Mouse (Mus musculus): ENCODE measurements around the gene Col6a5. TPM values are rescaled to one million over a fixed set of nuclear protein-coding genes. Genes with fewer than 3 reads are reported as not detected.

Col6a5 gene
- total and polyA plus RNA-seq, 2 experiments from 2014 or later = 0.40 to 1.3 TPM

DNA sequence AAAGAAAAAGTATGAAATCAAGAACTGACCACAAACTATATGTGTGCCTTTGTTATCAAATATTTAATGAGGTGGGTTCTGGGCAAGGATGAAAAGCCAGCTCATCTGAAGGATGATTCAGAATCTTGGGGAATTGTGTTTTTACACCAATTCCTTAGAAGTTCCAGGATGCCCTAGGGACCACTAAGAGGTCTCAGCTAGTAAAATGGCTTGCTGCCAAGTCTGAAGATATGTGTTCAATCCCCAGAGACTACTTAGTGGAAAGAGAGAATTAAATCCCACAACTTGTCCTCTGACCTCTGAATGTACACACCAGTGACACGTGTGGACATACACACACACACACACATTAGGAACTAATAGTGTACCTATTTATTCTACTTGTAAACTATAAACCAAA lies 1.3 kb downstream of the Col6a5 start:
- H3K27ac ChIP-seq (ENCODE audit: low read depth, low read length) = no peak overlapping the region
- no peak overlapping the region for H3K4me3 ChIP-seq (ENCODE audit: low read depth, low read length)
- H3K4me2 ChIP-seq (ENCODE audit: low read depth) = no peak overlapping the region
- H3K9me3 ChIP-seq (ENCODE audit: low read length) = no peaks in the 10 kb centered on the region
- 84% methylated on average over 1 of the region's 1 CpGs for WGBS
- TF ChIP-seq CTCF (IDR thresholded peaks at IDR 0.05; ENCODE audit: low read depth) = no peak
- no peaks in the 10 kb centered on the region for H3K27me3 ChIP-seq (ENCODE audit: insufficient read depth, low read length)
- DNase-seq = no peak
- no peak for ATAC-seq
- no peaks in the 10 kb centered on the region for H3K4me1 ChIP-seq (ENCODE audit: insufficient read depth)
- H3K36me3 ChIP-seq (ENCODE audit: insufficient read depth) = no peaks in the 10 kb centered on the region
- no peak overlapping the region for H3K9ac ChIP-seq

DNA sequence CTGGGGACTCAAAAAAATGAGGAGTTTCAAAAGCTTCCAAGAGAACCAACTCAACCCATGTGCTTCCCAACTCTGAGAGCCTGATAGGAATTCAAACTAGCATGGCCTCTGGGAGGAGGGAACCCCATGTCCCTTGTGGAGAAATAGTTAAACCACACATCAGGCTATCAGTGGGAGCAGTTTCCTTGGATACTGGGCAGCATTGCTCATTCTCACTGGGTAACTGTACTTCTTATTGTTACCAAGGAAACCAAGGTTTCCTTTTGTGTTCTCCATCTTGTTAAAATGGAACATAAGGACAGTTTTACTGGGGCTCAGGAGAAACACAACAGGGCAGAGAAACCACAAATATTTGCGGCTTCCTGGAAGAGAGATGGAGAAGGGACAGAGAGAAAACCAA lies 10.7 kb downstream of the Col6a5 start:
- H3K4me3 ChIP-seq (ENCODE audit: low read depth, low read length) = no peak overlapping the region
- H3K9ac ChIP-seq = no peak overlapping the region
- H3K27ac ChIP-seq (ENCODE audit: low read depth, low read length) = no peak overlapping the region; the same call in 1 of the 2 replicates
- DNase-seq (peak; percentile 58), ATAC-seq (peak; percentile 82)
- H3K27me3 ChIP-seq (ENCODE audit: insufficient read depth, low read length) = no peaks in the 10 kb centered on the region
- no peaks in the 10 kb centered on the region for H3K36me3 ChIP-seq (ENCODE audit: insufficient read depth)
- no peaks in the 10 kb centered on the region for H3K4me1 ChIP-seq (ENCODE audit: insufficient read depth)
- TF ChIP-seq CTCF (IDR thresholded peaks at IDR 0.05; ENCODE audit: low read depth) = 0 out of 2 replicates have a peak, but pooled peaks have one; percentile 5
- WGBS = 72% methylated on average over 1 of the region's 1 CpGs
- H3K9me3 ChIP-seq (ENCODE audit: low read length) = no peaks in the 10 kb centered on the region
- H3K4me2 ChIP-seq (ENCODE audit: low read depth) = no peak overlapping the region

DNA sequence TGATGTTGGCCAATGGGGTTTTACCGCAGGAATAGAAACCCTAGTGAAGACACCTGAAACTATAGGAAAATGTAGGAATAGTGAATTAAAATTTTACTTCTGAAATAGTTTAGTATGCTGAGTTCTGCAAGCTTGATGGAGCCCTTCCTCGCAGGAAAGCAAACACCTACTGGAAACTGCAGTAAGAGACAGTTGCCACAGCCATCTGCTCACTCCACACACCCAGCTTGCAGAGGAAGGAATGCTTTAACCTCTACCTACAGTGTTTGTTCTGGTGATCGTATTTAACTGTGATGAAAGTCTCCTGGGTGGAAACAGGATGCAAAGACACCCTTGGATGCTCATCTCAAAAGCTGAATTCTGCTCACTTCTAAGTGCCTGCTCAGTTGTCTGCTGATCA lies 12.9 kb downstream of the Col6a5 start:
- H3K27me3 ChIP-seq (ENCODE audit: insufficient read depth, low read length) = no peaks in the 10 kb centered on the region
- no peaks in the 10 kb centered on the region for H3K9me3 ChIP-seq (ENCODE audit: low read length)
- TF ChIP-seq CTCF (IDR thresholded peaks at IDR 0.05; ENCODE audit: low read depth) = no peak
- H3K9ac ChIP-seq = no peak overlapping the region
- no peak overlapping the region for H3K4me2 ChIP-seq (ENCODE audit: low read depth)
- WGBS = 64% methylated on average over 3 of the region's 3 CpGs
- 0 out of 2 replicates have a peak overlapping the region, but pooled peaks have one; percentile 21 for H3K27ac ChIP-seq (ENCODE audit: low read depth, low read length)
- no peak overlapping the region for H3K4me3 ChIP-seq (ENCODE audit: low read depth, low read length)
- H3K4me1 ChIP-seq (ENCODE audit: insufficient read depth) = no peaks in the 10 kb centered on the region
- ATAC-seq (no peak), DNase-seq (peak; percentile 46)
- no peaks in the 10 kb centered on the region for H3K36me3 ChIP-seq (ENCODE audit: insufficient read depth)

DNA sequence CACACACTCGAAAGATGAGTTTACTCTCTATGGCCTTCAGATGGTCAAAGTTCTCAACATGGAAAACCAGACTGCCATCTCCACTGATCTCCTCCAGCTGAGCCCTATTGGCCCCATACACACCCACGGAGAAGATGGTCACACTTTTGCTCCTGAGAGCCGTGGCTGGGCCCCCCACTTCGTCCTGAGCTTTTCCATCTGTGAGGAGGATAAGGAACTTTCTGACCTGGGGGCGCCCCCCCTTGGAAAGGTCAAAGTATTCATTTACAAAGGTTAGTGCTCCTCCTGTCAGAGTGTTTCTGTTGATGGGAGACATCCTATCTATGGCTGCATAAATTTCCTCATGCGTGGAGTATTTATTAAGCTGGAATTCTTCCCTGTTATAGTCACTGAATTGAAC lies 26.6 kb downstream of the Col6a5 start:
- no peak for TF ChIP-seq CTCF (IDR thresholded peaks at IDR 0.05; ENCODE audit: low read depth)
- H3K27me3 ChIP-seq (ENCODE audit: insufficient read depth, low read length) = no peaks in the 10 kb centered on the region
- H3K27ac ChIP-seq (ENCODE audit: low read depth, low read length) = no peak overlapping the region
- peaks cover 7% of the 10 kb centered on the region; the same call in 1 of the 2 replicates for H3K4me1 ChIP-seq (ENCODE audit: insufficient read depth)
- H3K36me3 ChIP-seq (ENCODE audit: insufficient read depth) = no peaks in the 10 kb centered on the region
- H3K9me3 ChIP-seq (ENCODE audit: low read length) = no peaks in the 10 kb centered on the region
- no peak overlapping the region for H3K9ac ChIP-seq
- no peak overlapping the region for H3K4me3 ChIP-seq (ENCODE audit: low read depth, low read length)
- H3K4me2 ChIP-seq (ENCODE audit: low read depth) = no peak overlapping the region
- no peak for DNase-seq
- 82% methylated on average over 6 of the region's 6 CpGs for WGBS
- no peak for ATAC-seq

DNA sequence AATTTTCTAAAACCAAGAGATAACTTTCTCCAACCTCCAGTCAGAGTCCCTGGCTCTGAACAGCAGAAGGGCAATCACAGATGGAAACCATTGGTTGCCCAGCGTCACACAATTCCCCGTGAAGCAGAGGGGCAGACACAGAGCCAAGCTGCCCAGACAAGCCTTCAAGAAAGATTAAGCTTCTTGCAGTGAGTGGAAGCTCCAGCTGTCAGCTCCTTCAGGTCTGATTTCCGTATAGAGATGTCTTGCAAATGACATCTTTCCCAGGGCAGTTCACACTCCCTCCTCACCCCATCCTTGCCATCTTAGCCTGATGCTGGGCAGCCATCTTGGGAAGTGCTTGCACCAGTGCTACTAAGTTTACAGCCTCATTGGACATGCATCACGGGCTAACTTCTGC lies 31.2 kb downstream of the Col6a5 start:
- Histone ChIP-seq H3K9me3 (ENCODE audit: low read length) (no peaks in the 10 kb centered on the region), H3K27ac (ENCODE audit: low read depth, low read length) (0 out of 2 replicates have a peak overlapping the region, but pooled peaks have one; percentile 51), H3K4me2 (ENCODE audit: low read depth) (no peak overlapping the region), H3K9ac (no peak overlapping the region), H3K36me3 (ENCODE audit: insufficient read depth) (no peaks in the 10 kb centered on the region), H3K4me1 (ENCODE audit: insufficient read depth) (peaks cover 14% of the 10 kb centered on the region; the same call in 1 of the 2 replicates), H3K27me3 (ENCODE audit: insufficient read depth, low read length) (no peaks in the 10 kb centered on the region), H3K4me3 (ENCODE audit: low read depth, low read length) (no peak overlapping the region)
- 69% methylated on average over 4 of the region's 4 CpGs for WGBS
- no peak for ATAC-seq
- DNase-seq = no peak
- TF ChIP-seq CTCF (IDR thresholded peaks at IDR 0.05; ENCODE audit: low read depth) = no peak

DNA sequence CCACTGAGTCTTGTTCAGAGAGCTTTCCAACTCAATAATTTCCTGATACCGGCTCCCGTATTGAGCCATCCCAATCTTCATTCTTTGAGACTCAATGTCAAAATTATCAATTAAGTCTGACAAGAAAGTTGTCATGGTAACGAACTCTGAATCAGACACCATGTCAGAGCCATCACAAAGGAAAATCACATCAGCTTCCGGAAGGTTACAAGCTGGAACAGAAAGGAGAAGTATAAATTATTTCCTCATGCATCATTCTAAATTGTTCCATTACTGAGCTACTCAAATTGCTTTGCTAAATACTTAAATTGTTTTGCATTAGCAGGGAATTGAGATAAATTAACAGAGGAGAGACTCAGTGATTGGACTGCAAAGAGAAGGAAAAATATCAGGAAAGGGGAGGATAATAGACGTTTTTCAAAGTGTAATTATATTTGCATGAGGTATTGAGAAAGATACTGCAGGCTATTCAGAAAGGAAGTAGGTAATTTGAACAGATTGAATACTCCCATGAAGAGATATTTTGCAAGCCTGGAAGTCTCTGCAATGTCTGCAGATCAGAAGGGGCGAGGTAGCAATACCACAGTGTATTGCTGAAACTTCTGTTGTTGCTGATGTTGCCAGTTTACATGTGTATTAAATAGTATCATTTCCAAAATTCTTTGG lies 31.9 kb downstream of the Col6a5 start:
- DNase-seq = peak; percentile 42
- Histone ChIP-seq H3K9me3 (ENCODE audit: low read length) (no peaks in the 10 kb centered on the region), H3K27me3 (ENCODE audit: insufficient read depth, low read length) (no peaks in the 10 kb centered on the region), H3K4me1 (ENCODE audit: insufficient read depth) (peaks cover 14% of the 10 kb centered on the region; the same call in 1 of the 2 replicates), H3K4me2 (ENCODE audit: low read depth) (no peak overlapping the region), H3K36me3 (ENCODE audit: insufficient read depth) (no peaks in the 10 kb centered on the region), H3K4me3 (ENCODE audit: low read depth, low read length) (no peak overlapping the region), H3K27ac (ENCODE audit: low read depth, low read length) (peak overlapping the region; percentile 51), H3K9ac (no peak overlapping the region)
- 40% methylated on average over 6 of the region's 6 CpGs for WGBS
- peak; percentile 93 for ATAC-seq
- no peak for TF ChIP-seq CTCF (IDR thresholded peaks at IDR 0.05; ENCODE audit: low read depth)

DNA sequence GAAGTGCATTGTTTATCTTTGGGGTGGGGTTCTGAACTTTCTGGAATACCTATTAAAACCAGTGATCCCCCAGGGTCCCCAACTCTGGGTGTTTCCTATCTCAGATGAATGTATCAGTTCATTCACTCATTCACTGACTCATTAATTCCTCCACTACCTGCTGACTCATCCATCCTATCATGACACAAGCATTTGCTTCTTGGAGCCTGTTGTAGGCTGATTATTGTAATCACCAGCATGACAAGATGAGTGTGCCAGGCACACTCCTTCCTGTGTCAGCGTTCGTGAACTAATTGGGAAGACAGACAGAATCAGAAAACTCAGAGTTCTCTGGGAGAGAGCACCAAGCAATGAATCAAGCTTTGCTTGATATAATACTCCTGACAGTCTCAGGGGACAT lies 36.8 kb downstream of the Col6a5 start:
- ATAC-seq = no peak
- 77% methylated on average over 2 of the region's 2 CpGs for WGBS
- H3K9ac ChIP-seq = no peak overlapping the region
- no peaks in the 10 kb centered on the region for H3K27me3 ChIP-seq (ENCODE audit: insufficient read depth, low read length)
- no peak for DNase-seq
- no peak overlapping the region for H3K4me3 ChIP-seq (ENCODE audit: low read depth, low read length)
- H3K4me1 ChIP-seq (ENCODE audit: insufficient read depth) = 0 out of 2 replicates have a peak, but pooled peaks cover 6% of the 10 kb centered on the region
- TF ChIP-seq CTCF (IDR thresholded peaks at IDR 0.05; ENCODE audit: low read depth) = no peak
- H3K36me3 ChIP-seq (ENCODE audit: insufficient read depth) = no peaks in the 10 kb centered on the region
- H3K27ac ChIP-seq (ENCODE audit: low read depth, low read length) = no peak overlapping the region
- H3K4me2 ChIP-seq (ENCODE audit: low read depth) = no peak overlapping the region
- no peaks in the 10 kb centered on the region for H3K9me3 ChIP-seq (ENCODE audit: low read length)

Data from forebrain, postnatal 0 days (tissue).